Mouse (Mus musculus) large intestine, adult 2 months (tissue): ENCODE results near the gene Abhd14b. TPM values are rescaled to one million over a fixed set of nuclear protein-coding genes. Genes with fewer than 3 reads are reported as not detected.

Experiments
- DNase-seq: peaks from one replicate; pipeline ENCODE4 v3.0.0-alpha.2; 2012; ENCODE audit warnings: low read depth, low spot score
- WGBS: fragments of 180-500 bp; shearing (Covaris S2); methylation state at CpG from one replicate; pipeline ENCODE4 v1.1.7; 2018; 5-methylcytosine and 5-hydroxymethylcytosine counted together
- polyA plus RNA-seq: library from polyadenylated mRNA; depleted of rRNA; stranded (reverse); fragments of >200 nt; gene quantifications from 2 replicates; pipeline ENCODE4 v1.2.3, GENCODE M21; 2012

Gene Abhd14b
- polyA plus RNA-seq, 1 experiment = 58.1 TPM

- DNase-seq = no peak
- 73% methylated on average over 15 of the region's 15 CpGs for WGBS
Observed at GRCm38 (mm10) chr9:106456325-106457162, 9.3 kb downstream of the Abhd14b start.

GRCm38 (mm10) chr9:106457163-106457559, 9.9 kb downstream of the Abhd14b start:
- WGBS = 79% methylated on average over 9 of the region's 9 CpGs
- no peak for DNase-seq

- WGBS = 88% methylated on average over 5 of the region's 5 CpGs
- no peak for DNase-seq
Observed at GRCm38 (mm10) chr9:106457920-106458319, 10.7 kb downstream of the Abhd14b start.

DNA sequence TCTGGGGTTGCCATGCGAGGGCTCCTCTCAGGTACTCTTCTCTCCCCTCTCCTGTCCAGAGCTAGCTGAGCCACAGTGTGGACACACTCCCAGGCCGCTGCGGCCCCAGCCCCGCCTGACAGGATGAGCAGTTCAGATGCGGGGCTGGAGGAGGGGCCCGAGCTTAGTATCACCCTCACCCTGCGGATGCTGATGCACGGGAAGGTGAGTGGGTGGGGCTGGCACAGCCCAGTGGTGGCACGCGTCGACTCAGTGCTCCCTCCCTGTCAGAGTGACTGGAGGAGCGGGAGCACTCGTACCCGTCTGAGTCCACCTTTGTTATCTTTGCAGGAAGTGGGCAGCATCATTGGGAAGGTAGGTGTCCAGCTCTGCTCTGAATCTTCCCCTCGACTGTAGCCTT, 12.7 kb downstream of the Abhd14b start:
- DNase-seq = no peak
- WGBS = 66% methylated on average over 15 of the region's 15 CpGs

- DNase-seq = no peak
- 78% methylated on average over 18 of the region's 18 CpGs for WGBS
Observed at GRCm38 (mm10) chr9:106460401-106461025, 13.3 kb downstream of the Abhd14b start.

DNA sequence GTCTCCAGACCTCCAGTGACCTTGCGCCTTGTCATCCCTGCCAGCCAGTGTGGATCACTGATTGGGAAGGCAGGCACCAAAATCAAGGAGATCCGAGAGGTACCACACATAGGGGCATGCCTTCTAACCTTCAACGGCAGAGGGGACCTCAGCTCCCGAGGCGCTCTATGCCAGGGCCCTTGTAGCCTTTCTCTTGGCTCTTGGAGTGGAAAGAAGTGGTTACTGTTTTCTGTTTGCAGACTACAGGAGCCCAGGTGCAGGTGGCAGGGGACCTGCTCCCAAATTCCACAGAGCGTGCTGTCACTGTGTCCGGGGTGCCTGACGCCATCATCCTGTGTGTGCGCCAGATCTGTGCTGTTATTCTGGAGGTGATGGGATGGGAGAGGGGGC, 13.8 kb downstream of the Abhd14b start:
- DNase-seq = no peak
- WGBS = 90% methylated on average over 9 of the region's 9 CpGs

- WGBS = 88% methylated on average over 16 of the region's 16 CpGs
- DNase-seq = no peak
Observed at GRCm38 (mm10) chr9:106461641-106462429, 14.6 kb downstream of the Abhd14b start.

GRCm38 (mm10) chr9:106462430-106462800, 15.2 kb downstream of the Abhd14b start:
- WGBS = 97% methylated on average over 12 of the region's 12 CpGs
- no peak for DNase-seq

DNA sequence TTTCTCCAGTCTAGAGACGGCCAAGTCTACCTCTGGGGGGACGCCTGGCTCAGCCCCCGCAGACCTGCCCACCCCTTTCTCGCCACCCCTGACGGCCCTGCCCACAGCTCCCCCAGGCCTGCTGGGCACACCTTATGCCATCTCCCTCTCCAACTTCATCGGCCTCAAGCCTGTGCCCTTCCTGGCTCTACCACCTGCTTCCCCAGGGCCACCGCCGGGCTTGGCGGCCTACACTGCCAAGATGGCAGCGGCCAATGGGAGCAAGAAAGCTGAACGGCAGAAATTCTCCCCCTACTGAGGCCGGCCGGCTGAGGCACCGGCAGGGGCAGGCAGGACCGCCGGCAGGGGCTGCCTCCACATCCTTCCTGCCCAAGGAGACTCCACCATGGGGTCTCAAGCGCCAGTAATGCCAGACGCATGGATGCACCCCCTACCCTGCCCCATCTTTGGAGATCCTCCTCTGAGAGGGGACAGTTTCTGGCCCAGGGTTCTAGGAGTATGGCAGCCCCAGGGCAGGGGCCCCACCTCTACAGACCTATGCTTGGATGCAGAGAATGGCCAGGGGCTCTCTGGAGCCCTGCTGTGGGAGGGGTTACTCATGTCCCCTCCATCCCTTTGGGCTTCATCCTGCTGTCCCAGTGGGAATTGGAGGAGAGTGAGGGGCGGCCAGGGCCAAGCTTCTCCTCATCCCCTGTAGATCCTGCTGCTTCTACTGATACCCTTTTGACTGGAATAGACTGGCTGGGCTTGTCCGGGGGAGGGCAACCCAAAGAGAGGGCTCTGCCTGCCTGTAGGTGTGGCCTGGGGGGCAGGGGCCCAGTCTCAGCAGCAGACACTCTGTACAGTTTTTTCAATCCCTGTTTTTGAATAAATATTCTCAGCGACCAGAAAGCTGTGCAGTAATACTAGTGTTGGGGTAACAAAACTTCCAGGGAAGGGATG, 16.1 kb downstream of the Abhd14b start:
- DNase-seq = no peak
- WGBS = 93% methylated on average over 21 of the region's 21 CpGs

DNA sequence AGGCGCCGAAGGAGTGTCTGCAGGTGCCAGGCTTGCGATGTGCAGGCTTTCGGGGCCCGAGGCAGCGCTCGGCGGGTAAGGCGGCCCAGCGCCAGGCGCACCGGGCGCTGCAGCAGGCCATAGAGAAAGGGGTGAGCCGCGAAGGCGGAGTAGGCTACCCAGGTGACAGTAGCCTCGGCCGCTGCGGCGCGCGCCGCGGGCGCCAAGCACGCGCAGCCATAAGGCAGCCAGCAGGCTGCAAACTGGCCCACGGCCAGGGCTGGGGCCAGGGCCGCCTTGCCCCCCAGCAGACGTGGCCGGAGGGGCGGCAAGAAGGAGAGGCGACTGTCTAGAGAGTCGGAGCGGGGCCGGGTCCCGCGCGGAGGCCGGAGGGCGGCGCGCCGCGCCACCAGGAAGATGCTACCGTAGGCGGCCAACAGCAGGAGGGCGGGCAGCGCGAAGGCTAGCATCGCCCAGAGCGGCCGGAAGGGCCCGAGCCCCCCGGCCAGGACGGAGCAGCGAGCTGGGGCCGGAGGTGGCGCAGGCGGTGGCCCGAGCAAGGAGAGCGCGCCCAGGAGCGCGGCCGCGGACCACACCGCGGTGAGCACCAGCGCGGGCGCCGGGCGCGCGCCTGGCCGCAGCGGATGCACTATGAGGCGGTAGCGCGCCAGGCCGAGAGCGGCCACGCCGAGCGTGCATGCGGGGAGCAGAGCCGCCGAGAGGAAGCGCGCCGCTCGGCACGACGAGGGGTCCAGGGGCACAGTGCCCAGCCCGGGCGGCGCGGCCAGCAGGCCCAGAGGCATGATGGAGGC, 17.7 kb downstream of the Abhd14b start:
- DNase-seq = no peak
- WGBS = 2% methylated on average over 99 of the region's 99 CpGs

GRCm38 (mm10) chr9:106465571-106466200, 18.4 kb downstream of the Abhd14b start, which contains the start of gene Gpr62:
Gene Gpr62, minus strand, starts transcription at chr9:106465938.
- WGBS = 27% methylated on average over 26 of the region's 26 CpGs

GRCm38 (mm10) chr9:106466721-106467120, 19.5 kb downstream of the Abhd14b start:
- 78% methylated on average over 6 of the region's 6 CpGs for WGBS
- DNase-seq = no peak

More at GRCm38 (mm10) chr9:106465571-106466200, 18.4 kb downstream of the Abhd14b start, which contains the start of gene Gpr62:
- no peak for DNase-seq

GRCm38 (mm10) chr9:106467746-106468145, 20.5 kb downstream of the Abhd14b start:
- WGBS = 89% methylated on average over 7 of the region's 7 CpGs

DNA sequence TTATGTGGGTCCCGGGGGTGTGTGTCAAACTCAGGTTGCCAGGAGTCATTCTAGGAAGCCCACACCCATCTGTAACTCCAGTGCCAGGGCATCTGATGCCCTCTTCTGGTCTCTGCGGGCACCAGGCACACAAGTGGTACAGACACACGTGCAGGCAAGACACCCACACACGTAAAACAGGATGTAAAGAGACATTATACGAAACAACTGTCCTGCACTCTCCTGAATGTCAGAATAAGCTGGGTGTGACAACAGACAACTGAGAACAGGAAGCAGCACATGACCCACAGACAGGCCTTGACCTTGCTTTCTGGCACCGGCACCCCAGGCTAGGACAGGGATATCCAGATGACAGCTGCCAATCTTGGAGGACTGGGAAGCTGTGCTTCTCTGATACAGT, 22.1 kb downstream of the Abhd14b start:
- WGBS = 44% methylated on average over 6 of the region's 6 CpGs

More at GRCm38 (mm10) chr9:106467746-106468145, 20.5 kb downstream of the Abhd14b start:
- DNase-seq = no peak

DNA sequence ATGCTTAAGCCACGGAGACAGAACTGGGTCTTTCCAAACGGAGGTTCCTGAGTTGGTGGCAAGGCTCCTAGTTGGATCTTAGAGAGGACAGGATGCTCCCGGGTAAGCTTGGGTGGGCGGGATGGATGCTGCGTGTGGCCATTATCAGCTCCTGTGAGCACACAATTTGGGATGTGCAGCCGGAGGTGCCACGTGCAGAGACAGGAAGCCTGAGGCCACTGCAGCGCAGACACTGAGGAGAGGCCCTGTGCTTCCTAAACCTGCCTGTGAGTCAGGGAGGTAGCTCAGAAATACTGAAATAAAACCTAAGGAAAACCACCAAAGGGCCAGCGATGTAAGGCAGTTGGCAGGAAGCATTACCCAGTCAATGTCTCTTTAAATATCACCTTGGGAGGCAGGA, 22.5 kb downstream of the Abhd14b start:
- DNase-seq = no peak
- WGBS = 74% methylated on average over 9 of the region's 9 CpGs

More for the DNA sequence above, 22.1 kb downstream of the Abhd14b start:
- DNase-seq = no peak

DNA sequence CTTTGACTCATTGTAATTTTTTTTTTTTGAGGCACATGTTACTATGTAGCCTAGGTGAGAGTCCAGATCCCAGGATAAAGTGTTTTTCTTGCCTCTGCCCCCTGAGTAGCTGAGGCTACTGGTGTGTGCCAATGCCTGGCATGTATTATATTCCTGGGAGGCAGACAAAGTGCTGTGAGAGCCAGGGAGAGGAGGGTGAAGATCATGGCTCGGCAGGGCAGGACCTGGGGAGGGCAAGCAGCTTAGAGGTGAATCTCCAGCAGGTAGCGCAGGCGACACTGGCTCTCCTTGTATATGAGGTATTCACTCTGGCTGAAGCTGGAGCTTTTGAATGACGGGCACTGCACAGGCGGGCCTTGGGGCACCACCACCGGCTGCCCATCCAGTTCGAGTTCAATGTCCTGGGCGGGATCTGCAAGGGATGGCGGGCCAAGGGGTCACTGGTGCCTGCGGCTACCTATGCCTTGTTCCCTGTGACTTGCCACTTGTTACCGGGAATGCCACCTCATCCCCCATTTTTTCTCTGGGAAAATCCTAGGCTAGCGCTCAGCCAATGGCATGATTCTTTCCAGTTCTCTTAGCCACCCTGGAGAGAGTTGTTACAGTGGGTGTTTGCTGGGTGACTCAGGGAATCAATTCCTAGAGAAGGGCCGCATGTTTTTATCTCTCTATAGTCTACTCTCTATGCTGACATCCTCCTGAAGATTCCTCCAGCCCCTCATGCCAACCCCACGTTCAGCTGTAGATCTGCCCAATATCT, 23.9 kb downstream of the Abhd14b start:
- DNase-seq = no peak
- WGBS = 76% methylated on average over 14 of the region's 14 CpGs

GRCm38 (mm10) chr9:106471892-106472291, 24.6 kb downstream of the Abhd14b start:
- 39% methylated on average over 5 of the region's 5 CpGs for WGBS
- DNase-seq = no peak
